Mouse (Mus musculus): Measurements from ENCODE around the gene Gfap. TPM values are rescaled to one million over a fixed set of nuclear protein-coding genes. Genes with fewer than 3 reads are reported as not detected.

Gfap gene
- total and polyA plus RNA-seq, 3 experiments, result not detected

- H3K36me3 ChIP-seq (replicated peaks in 1 of 2; ENCODE audit: control insufficient read depth in 1 of 2, insufficient read depth in 1 of 2, low read length in 1 of 2), result peaks cover 34 to 71% of the 10 kb centered on the region in 2 experiments
- dilution Hi-C loops (cut with MboI; ENCODE audit: extremely low pct_ligation_motif_present, extremely low pct_unique_long_range_greater_than_20kb, low sequenced_read_pairs), result no loop called here
- H3K4me3 ChIP-seq (replicated peaks in 1 of 3; ENCODE audit: low read depth in 2 of 3, low read length in 2 of 3, poor library complexity in 1 of 3), result no peak overlapping the region
- H3K27ac ChIP-seq (ENCODE audit: insufficient read depth, low read depth), result no peak overlapping the region
- H3K9me3 ChIP-seq (replicated peaks; ENCODE audit: low read length), result no peaks in the 10 kb centered on the region
- no peak for TF ChIP-seq GABPA (IDR thresholded peaks at IDR 0.05; ENCODE audit: insufficient replicate concordance, low read depth, low read length)
- no peak for TF ChIP-seq MAFK (IDR thresholded peaks at IDR 0.05; ENCODE audit: insufficient replicate concordance, low read length)
- TF ChIP-seq ZNF384 (IDR thresholded peaks at IDR 0.05; ENCODE audit: low read depth, low read length), result no peak
- TF ChIP-seq ZMIZ1 (IDR thresholded peaks at IDR 0.05; ENCODE audit: low read depth, low read length), result no peak
- TF ChIP-seq USF2 (conservative IDR thresholded peaks at IDR 0.05; ENCODE audit: low read depth, low read length), result no peak
- TF ChIP-seq NELFE (IDR thresholded peaks at IDR 0.05; ENCODE audit: low read depth, low read length), result no peak
- TF ChIP-seq KAT2A (IDR thresholded peaks at IDR 0.05; ENCODE audit: insufficient replicate concordance, low read length), result no peak
- no peak for TF ChIP-seq CHD1 (IDR thresholded peaks at IDR 0.05; ENCODE audit: low read depth, low read length)
- in situ Hi-C loops (cut with MboI; ENCODE audit: low pct_ligation_motif_present, low pct_unique_long_range_greater_than_20kb, low sequenced_read_pairs), result no loop called here
- no peak overlapping the region for H3K9ac ChIP-seq (ENCODE audit: insufficient read depth, low read depth)
- H3K79me2 ChIP-seq (replicated peaks; ENCODE audit: control insufficient read depth, extremely low read depth, insufficient read depth, poor library complexity, severe bottlenecking), result peaks cover 74% of the 10 kb centered on the region
- H3K27me3 ChIP-seq (replicated peaks), result no peaks in the 10 kb centered on the region
- H3K4me1 ChIP-seq (ENCODE audit: control insufficient read depth in 1 of 2, insufficient read depth in 2 of 2), result peaks cover 13 to 50% of the 10 kb centered on the region in 2 experiments
- DNase-seq (ENCODE audit: extremely low read depth), result no peak
- H3K4me2 ChIP-seq (ENCODE audit: insufficient read depth, low read depth, poor library complexity, severe bottlenecking), result no peak overlapping the region
These were observed 17.4 kb upstream of the Gfap start for GRCm38 (mm10) chr11:102918077-102918476.

GRCm38 (mm10) chr11:102915380-102915779 is 14.7 kb upstream of the Gfap start:
- dilution Hi-C loops (cut with MboI; ENCODE audit: extremely low pct_ligation_motif_present, extremely low pct_unique_long_range_greater_than_20kb, low sequenced_read_pairs), result no loop called here
- Histone ChIP-seq H3K79me2 (replicated peaks; ENCODE audit: control insufficient read depth, extremely low read depth, insufficient read depth, poor library complexity, severe bottlenecking) (peaks cover 47% of the 10 kb centered on the region), H3K27me3 (replicated peaks) (no peaks in the 10 kb centered on the region), H3K4me1 (ENCODE audit: control insufficient read depth in 1 of 2, insufficient read depth in 2 of 2) (peaks cover 2 to 23% of the 10 kb centered on the region in 2 experiments; a peak in 3 of 4 replicates), H3K4me2 (ENCODE audit: insufficient read depth, low read depth, poor library complexity, severe bottlenecking) (no peak overlapping the region), H3K9ac (ENCODE audit: insufficient read depth, low read depth) (no peak overlapping the region), H3K27ac (ENCODE audit: insufficient read depth, low read depth) (no peak overlapping the region), H3K9me3 (replicated peaks; ENCODE audit: low read length) (no peaks in the 10 kb centered on the region), H3K36me3 (replicated peaks in 1 of 2; ENCODE audit: control insufficient read depth in 1 of 2, insufficient read depth in 1 of 2, low read length in 1 of 2) (peaks cover 56 to 77% of the 10 kb centered on the region in 2 experiments), H3K4me3 (replicated peaks in 1 of 3; ENCODE audit: low read depth in 2 of 3, low read length in 2 of 3, poor library complexity in 1 of 3) (no peak overlapping the region)
- TF ChIP-seq RCOR1 (conservative IDR thresholded peaks at IDR 0.05; ENCODE audit: low read depth, low read length), result no peak
- TF ChIP-seq CTCF (conservative IDR thresholded peaks at IDR 0.05 in 1 of 2, IDR thresholded peaks at IDR 0.05 in 1 of 2; ENCODE audit: low read depth in 2 of 2, low read length in 2 of 2), result no peak
- TF ChIP-seq CHD1 (IDR thresholded peaks at IDR 0.05; ENCODE audit: low read depth, low read length), result no peak
- TF ChIP-seq USF2 (conservative IDR thresholded peaks at IDR 0.05; ENCODE audit: low read depth, low read length), result no peak
- no peak for TF ChIP-seq PAX5 (IDR thresholded peaks at IDR 0.05; ENCODE audit: low read length)
- no peak for TF ChIP-seq POLR2AphosphoS2 (IDR thresholded peaks at IDR 0.05; ENCODE audit: low read depth, low read length)
- TF ChIP-seq ETS1 (conservative IDR thresholded peaks at IDR 0.05; ENCODE audit: low read depth, low read length), result no peak
- DNase-seq (ENCODE audit: extremely low read depth), result no peak
- in situ Hi-C loops (cut with MboI; ENCODE audit: low pct_ligation_motif_present, low pct_unique_long_range_greater_than_20kb, low sequenced_read_pairs), result no loop called here

- H3K4me1 ChIP-seq (ENCODE audit: control insufficient read depth in 1 of 2, insufficient read depth in 2 of 2), result peaks cover 2 to 4% of the 10 kb centered on the region in 2 experiments; a peak in 2 of 4 replicates
- peaks cover 94 to 99% of the 10 kb centered on the region in 2 experiments for H3K36me3 ChIP-seq (replicated peaks in 1 of 2; ENCODE audit: control insufficient read depth in 1 of 2, insufficient read depth in 1 of 2, low read length in 1 of 2)
- H3K27ac ChIP-seq (ENCODE audit: insufficient read depth, low read depth), result no peak overlapping the region
- no peak overlapping the region for H3K9ac ChIP-seq (ENCODE audit: insufficient read depth, low read depth)
- TF ChIP-seq USF2 (conservative IDR thresholded peaks at IDR 0.05; ENCODE audit: low read depth, low read length) (no peak), PAX5 (IDR thresholded peaks at IDR 0.05; ENCODE audit: low read length) (no peak), NRF1 (IDR thresholded peaks at IDR 0.05; ENCODE audit: low read depth, low read length) (no peak), JUND (conservative IDR thresholded peaks at IDR 0.05; ENCODE audit: low read depth, low read length) (no peak), E2F4 (IDR thresholded peaks at IDR 0.05; ENCODE audit: insufficient replicate concordance, low read depth, low read length) (no peak), SIN3A (IDR thresholded peaks at IDR 0.05; ENCODE audit: low read length) (no peak), ZC3H11A (IDR thresholded peaks at IDR 0.05; ENCODE audit: low read depth, low read length) (no peak), TCF12 (IDR thresholded peaks at IDR 0.05; ENCODE audit: low read depth, low read length) (no peak)
- DNase-seq (ENCODE audit: extremely low read depth), result no peak
- dilution Hi-C loops (cut with MboI; ENCODE audit: extremely low pct_ligation_motif_present, extremely low pct_unique_long_range_greater_than_20kb, low sequenced_read_pairs), result no loop called here
- H3K4me3 ChIP-seq (replicated peaks in 1 of 3; ENCODE audit: low read depth in 2 of 3, low read length in 2 of 3, poor library complexity in 1 of 3), result no peak overlapping the region
- in situ Hi-C loops (cut with MboI; ENCODE audit: low pct_ligation_motif_present, low pct_unique_long_range_greater_than_20kb, low sequenced_read_pairs), result no loop called here
- H3K27me3 ChIP-seq (replicated peaks), result no peaks in the 10 kb centered on the region
- H3K79me2 ChIP-seq (replicated peaks; ENCODE audit: control insufficient read depth, extremely low read depth, insufficient read depth, poor library complexity, severe bottlenecking), result peaks cover 11% of the 10 kb centered on the region
- H3K4me2 ChIP-seq (ENCODE audit: insufficient read depth, low read depth, poor library complexity, severe bottlenecking), result no peak overlapping the region
- no peaks in the 10 kb centered on the region for H3K9me3 ChIP-seq (replicated peaks; ENCODE audit: low read length)
These were observed 10.7 kb upstream of the Gfap start for GRCm38 (mm10) chr11:102911376-102911775.

All from CH12.LX (cell line).